Mouse (Mus musculus) spleen, adult 18-20 months (tissue): ENCODE measurements around the gene Mta1.
A peak's percentile ranks its signal among the peaks of the same experiment; 100 is the strongest.

ENCODE experiments used
- DNase-seq, 2 experiments: peaks; one replicate each; pipeline ENCODE4 v3.0.0; 2022; ENCODE audit warnings: mixed read lengths in 2 of 2

The Mta1 gene

GRCm38 (mm10) chr12:113149896-113150295 is 51.8 kb downstream of the Mta1 start:
- peak in 1 of 2 experiments; percentile 33 for DNase-seq

DNA sequence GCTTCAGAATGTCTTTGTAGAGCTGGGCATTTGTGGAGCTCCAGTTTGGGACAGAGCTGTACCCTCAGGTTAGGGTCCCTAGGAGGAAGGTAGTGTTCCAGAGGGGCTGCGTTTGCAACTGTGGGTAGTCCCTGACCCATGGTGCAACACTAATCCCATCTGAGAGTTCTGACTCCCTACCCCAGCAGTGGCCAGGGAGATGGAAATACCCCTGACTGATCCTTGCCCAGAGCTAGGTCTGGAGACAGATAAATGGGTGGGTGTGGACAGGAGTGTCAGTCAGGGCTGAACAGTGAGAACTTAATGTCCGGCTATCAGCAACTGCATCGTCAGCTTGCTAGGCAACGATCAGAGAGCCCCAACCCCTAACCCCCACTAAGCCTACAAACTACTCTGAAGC is 52.5 kb downstream of the Mta1 start:
- no peak for DNase-seq

DNA sequence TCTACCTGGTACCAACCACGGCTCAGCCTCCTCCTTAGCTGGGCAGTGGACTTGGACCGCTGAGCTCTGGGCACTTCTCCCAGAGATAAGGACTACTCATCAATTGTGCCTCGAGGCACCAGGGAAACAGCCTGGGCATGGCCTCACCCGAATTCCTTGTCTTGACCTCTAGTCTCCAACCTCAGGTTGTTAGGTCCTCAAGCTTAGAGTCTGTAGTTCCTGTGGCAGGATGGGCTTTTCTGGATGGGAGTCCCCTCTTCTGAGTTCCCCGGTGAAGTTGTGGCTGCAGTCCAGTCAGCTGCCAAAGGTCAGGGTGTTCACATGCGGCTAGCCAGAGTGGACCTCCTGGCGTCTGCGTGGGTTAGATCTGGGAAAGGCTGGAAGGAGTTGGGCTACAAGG is 53.0 kb downstream of the Mta1 start:
- no peak for DNase-seq

DNA sequence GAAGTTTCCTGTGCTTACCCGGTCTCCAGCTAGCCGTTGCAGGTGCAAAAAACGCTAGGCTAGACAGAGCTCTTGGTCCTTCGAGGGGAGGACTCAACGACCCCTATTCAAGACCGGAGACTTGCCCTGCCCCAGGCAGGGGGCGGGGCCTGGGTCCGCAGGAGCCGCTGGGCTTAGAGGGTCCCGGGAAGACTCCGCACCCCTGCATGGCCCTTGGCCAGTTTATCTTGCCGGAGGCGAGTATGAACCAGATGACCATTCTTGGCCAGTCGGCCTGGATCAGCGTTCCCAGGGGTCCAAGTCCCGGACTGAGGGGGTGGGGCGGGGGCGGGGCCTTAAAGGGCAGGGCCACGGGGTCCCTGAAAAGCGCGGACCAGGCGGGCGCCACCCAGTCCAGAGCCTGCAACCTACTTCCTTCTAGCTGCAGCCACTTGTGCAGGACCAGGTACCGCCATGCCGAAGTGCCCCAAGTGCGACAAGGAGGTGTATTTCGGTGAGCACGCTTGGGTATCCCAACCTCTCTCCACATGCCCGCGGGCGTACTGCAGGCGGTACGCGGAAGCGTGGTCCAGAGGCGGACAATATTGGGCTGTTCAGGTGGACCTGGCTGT is 53.7 kb downstream of the Mta1 start:
- DNase-seq = peak; percentile 66 to 73

- peak in 1 of 2 experiments; percentile 53 for DNase-seq
These were observed 54.2 kb downstream of the Mta1 start for GRCm38 (mm10) chr12:113152272-113152661.

GRCm38 (mm10) chr12:113152991-113153525 is 55.0 kb downstream of the Mta1 start:
- no peak for DNase-seq

GRCm38 (mm10) chr12:113153971-113154370 is 55.9 kb downstream of the Mta1 start:
- no peak for DNase-seq

GRCm38 (mm10) chr12:113154747-113155075 is 56.6 kb downstream of the Mta1 start:
- no peak for DNase-seq

DNA sequence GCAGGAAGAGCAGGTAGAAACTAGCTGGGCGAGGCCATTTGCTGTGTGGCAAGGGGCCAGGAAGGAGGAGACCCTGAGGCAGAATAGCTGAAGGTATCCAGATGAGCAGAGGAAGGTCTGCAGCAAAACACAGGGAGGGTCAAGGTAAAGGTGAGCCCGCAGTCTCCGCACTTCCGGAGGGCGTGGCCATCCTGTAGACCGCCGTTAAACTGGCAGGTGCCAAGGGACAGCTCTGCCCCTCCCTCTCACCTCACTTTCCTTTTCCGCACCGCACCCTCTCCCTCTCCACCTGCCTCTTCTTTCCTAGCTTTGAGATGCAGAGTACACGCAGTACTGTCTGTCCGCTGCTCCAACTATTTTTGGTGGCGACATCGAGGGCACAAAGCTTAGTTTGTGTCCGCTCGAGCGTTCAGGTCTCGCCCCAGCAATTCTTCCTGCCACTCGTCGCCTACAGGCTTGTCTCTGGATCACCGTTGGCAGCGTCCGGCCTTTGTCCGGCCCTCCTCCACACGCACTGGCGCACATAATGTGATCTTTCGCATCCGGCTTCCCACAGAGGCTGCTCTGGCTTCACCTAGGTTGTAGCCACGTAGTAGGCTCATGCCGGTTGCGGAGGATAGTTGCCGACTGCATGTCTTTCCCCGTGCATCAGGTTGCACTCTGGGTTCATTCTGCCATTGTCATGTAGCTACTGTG is 57.1 kb downstream of the Mta1 start:
- DNase-seq = peak; percentile 61 to 62

GRCm38 (mm10) chr12:113155887-113156539 is 57.9 kb downstream of the Mta1 start, which contains the start of gene Tedc1:
Gene Tedc1, plus strand, starts transcription at chr12:113156421.
- peak; percentile 99 for DNase-seq

DNA sequence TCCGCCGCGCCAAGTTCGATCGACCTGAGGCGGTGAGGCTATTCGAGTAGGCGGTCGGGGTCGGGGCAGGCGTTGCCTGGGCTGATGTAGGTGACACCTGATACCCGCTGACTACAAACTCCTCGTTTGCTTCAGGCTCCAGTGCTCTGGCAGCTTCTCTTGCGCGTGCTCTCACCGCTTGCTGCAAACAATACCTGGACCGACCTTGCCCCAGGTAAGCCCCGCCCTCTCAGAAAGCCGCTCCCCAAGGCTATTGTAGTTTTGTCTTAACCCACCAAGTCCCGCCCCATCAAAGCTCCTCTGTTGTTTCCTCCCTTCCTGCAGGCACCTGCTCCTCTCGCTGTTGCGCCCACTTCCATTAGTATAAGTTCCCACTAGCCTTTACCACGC is 58.5 kb downstream of the Mta1 start:
- DNase-seq = no peak

DNA sequence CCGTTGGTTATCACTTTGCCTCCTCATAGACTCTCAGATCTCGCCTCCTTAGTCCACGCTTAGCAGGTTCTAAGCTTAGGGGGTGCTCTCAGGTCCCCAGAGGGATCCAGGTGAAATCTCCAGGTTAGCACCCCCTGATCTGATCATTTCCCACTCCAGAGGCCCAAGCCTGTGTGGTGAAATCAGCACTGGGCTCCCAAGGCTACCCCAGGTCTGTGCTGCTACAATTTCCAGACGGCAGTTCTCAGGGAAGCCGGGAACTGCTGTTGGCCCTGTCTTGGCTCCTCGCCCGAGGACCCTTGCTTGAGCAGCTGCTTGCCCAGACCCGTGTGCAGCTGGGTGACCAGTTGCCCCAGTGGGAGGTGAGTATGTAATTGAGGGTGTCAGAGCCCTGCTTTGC is 58.9 kb downstream of the Mta1 start:
- no peak for DNase-seq

DNA sequence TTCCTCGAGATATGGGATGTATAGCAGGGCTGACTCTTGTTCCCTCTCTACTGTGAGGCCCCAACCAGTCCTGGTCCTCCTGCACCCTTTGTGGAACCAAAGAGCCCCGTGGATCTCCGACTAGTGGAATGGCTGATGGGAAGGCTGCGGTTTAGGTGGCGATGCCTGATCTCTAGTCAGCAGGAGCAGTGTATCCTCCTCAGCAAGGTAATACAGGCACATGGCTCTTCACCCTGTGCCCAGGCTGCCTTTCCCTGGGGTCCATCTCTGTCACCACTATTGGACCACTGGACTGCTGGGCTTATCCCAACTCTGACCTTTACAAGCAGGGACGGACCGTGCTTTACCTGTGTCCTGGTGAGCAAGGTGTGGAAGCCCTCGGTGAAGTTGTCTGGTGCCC is 59.4 kb downstream of the Mta1 start:
- DNase-seq = no peak

DNA sequence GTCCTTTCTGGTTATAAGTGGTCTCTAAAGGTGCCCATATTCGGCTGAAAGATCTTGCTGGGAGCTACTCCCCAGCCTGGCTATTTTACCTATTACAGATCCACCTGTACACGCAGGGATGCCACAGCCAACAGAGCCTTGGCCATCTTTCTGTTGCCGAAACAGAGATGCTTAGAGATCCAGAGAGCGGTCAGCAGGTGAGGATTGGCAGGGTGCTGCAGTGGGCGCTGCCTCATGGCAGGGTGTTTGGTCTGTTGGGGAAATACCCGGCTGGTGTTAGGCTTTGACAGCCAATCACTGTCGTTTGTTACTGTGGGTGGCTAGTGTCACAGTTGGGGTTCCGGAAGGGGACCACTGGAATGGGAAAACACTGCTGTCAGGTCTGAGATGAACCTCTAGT is 59.9 kb downstream of the Mta1 start:
- no peak for DNase-seq

DNA sequence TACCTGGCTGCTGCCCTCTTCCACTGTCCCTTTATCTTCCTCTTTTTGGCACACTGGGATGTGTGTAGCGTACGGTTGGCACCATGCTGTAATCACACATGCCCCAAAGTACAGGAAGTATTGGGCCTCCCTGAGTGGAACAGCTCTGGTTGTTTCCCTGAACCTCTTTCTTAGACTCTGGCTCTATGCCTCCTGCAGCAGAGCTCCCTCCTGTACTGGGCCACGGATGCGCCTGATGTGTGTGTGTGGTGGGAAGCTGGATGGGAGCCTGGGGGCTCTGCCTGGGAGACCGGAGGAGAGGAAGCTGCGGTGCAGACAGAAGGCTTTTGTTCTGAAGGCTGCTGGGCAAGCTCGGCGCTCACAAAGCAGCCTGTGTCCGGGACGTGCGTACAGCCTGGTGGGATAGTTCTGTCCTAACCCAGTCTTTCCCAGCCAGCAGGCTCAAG is 65.5 kb downstream of the Mta1 start:
- no peak for DNase-seq

DNA sequence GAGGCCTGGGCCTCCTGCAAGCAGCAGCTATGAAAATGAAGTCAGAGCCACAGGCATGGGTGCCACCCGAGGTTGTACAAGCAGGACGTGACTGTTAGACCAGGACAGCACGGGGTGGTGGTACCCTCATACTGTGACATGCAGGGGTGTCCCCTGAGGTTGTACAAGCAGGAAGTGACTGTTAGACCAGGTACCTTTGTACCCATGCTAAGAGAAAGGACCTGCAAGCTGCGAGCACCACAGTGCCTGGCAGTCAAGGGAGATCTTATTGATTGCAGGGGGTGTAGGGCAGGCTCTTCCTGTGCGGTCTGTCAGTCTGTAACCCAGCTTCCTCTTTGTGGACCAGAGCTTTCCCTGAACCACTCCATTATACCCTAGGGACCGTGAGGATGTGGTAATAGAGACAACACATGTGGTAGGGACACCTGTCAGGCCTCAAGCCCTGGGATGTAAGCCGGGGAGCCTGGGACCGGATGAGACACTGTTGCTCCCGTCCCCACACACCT is 70.0 kb downstream of the Mta1 start:
- peak; percentile 61 to 66 for DNase-seq

DNA sequence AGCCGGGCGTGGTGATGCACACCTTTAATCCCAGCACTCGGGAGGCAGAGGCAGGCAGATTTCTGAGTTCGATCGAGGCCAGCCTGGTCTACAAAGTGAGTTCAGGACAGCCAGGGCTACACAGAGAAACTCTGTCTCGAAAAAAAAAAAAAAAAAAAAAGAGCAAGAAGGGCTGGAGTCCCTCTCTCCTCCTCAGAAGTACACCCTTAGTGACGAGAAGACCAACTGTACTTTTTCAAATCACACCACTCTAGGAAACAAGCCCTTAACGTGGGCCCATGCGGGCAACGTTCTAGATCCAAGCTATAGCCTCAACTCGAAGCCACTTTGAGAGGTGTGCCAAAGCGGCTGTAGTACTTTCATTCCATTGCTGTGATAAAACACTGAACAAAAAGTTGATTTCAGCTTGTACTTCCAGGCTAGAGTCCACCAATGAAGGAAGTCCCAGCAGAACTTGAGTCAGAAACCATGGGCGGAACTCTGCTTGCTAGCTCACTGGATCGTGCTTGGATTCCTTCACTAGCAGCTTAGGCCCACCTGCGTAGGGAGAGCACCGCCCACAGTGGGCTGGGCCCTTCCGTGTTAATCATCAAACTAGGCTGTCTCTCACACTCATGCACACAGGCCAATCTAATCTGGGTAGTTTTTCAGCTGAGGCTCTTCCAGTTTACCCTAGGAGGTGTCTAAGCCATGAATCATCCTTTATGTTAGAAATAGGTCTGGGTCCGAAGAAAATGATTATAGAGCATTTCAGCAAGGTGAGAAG is 79.1 kb downstream of the Mta1 start:
- no peak for DNase-seq

DNA sequence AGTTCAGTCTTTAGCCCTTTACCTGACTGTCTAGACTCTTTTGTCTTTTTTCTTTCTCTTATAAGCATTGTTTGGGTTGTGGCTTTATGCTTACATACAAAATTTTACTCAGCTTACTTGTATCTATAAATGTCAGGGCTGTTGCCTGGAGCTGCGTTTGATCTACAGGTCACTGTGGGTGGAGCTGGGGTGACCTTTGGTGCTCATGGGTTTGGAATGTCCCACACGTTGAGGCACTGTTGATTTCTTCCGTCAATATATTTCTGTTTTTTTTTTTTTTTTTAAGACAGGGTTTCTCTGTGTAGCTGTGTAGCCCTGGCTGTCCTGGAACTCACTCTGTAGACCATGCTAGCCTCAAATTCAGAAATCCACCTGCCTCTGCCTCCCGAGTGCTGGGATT is 82.9 kb downstream of the Mta1 start:
- no peak for DNase-seq

GRCm38 (mm10) chr12:113184945-113185344 is 86.9 kb downstream of the Mta1 start:
- no peak for DNase-seq

DNA sequence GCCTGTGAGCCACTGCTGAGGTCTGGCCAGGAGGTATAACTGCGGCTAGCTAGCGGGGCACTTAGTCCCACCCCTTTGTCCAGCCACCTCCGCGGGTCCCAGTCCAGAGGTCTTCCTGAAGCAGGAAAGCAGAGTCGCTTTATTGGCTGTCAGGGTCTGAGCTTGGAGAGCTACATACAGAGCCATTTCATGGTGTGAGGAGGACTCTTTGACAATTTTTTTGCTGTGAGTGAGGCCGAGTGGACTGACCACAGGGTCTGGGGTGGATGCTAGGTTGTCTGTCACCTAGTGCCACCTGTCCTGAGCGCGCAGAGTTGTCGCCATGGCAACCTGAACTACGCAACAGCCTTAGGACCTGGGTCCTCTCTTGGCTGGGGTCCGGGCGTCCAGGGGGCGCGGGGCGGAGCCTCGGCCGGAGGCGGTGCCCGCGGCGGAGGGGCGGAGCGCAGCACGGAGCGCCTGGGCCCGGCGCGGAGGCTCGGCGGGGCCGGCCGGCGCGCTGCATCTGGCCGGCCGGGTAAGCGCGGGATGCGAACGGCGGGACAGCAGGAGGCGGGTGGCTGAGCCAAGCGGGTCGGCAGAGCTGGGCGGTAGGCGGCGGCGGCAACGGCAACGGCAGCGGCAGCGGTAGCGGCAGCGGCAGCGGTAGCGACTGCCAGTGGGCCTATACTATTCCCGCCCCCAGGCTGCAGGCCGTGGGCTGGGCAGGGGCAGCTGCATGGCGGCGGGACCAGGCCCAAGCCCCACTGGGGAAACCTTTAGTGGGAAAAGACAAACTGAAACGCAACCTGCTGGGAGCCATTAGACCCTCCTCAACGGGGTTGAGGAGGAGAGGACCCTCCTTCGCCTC is 87.6 kb downstream of the Mta1 start, which contains the start of gene Tmem121:
Gene Tmem121 (plus strand): TSS at position 489 of the 850 bp plus-strand sequence.
- no peak for DNase-seq

DNA sequence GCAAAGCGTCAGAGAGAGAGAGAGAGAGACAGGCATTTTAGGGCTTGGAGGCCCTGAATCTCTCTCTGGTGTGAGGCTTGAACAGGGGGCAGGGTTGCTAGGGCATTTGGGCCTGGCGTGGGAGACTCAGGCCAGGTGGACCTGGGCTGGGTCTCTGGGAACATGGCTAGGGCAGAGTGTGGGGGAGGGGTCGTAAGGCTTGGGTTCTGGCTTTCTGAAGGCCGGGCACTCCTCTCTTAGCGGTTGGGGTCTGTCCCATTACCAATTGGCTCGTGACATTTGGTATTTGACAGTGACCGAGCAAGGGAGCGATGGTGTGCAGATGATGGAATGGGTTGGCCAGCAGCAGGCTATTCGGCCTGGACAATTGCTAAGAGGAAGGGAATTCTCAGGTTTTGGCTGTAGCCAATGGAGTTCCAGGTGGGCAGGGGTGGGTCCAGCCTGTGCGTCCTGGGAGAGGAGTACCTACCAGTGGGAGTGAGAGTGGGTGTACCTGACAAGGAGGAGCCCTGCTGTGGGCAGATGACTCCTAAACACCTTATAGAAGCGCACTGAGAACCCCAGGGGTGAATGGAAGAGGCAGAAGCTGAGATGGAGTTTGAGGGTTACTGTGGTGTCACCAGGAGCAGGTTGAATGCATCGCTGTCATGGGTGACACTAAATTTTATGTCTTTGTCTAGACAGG is 88.4 kb downstream of the Mta1 start:
- no peak for DNase-seq
